Mouse (Mus musculus): Measurements from ENCODE around the gene Krtdap. TPM values are rescaled to one million over a fixed set of nuclear protein-coding genes. Genes with fewer than 3 reads are reported as not detected.

Krtdap gene
- polyA plus RNA-seq, 1 experiment = not detected

DNA sequence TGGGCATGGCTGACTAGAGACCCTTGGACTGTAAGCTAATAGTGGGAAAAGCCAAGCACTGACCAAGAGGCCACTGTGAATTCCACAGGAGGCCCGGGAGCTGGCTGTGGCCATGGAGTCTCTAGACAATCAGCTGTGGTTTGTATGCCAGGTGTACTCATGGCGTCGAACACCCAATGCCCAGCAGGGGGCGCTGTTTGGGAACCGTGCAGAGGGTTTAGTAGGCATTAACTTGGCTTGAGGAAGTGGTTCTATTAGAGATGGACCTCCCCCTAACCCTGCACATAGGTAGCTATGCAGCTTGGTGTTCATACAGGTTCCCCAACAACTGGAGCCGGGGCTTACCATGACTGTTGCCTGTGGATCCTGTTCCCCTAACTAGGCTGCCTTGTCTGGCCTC, 18.2 kb downstream of the Krtdap start:
- H3K79me2 ChIP-seq (ENCODE audit: control insufficient read depth, insufficient read depth) = no peaks in the 10 kb centered on the region
- H3K36me3 ChIP-seq (ENCODE audit: control insufficient read depth, insufficient read depth) = no peaks in the 10 kb centered on the region
- H3K79me3 ChIP-seq (ENCODE audit: low read depth) = no peaks in the 10 kb centered on the region
- no peaks in the 10 kb centered on the region for H3K27me3 ChIP-seq (ENCODE audit: control insufficient read depth, insufficient read depth, insufficient read length)
- no peak overlapping the region for H3K4me3 ChIP-seq (ENCODE audit: insufficient read depth, poor library complexity, severe bottlenecking)
- H3ac ChIP-seq (ENCODE audit: control insufficient read depth, insufficient read length, low read depth) = no peak overlapping the region
- TF ChIP-seq MAX (IDR thresholded peaks at IDR 0.05) (no peak), FOSL1 (IDR thresholded peaks at IDR 0.05; ENCODE audit: insufficient read depth, low read length, poor library complexity, severe bottlenecking) (no peak), MYOG (IDR thresholded peaks at IDR 0.05; ENCODE audit: control insufficient read depth, extremely low read depth, insufficient read length) (no peak), CTCF (IDR thresholded peaks at IDR 0.05; ENCODE audit: control insufficient read depth, insufficient read depth, insufficient read length) (no peak), MYOD1 (IDR thresholded peaks at IDR 0.05; ENCODE audit: control insufficient read depth, insufficient read length, low read depth) (no peak), CEBPB (IDR thresholded peaks at IDR 0.05; ENCODE audit: low read depth) (no peak), USF1 (IDR thresholded peaks at IDR 0.05; ENCODE audit: low read depth) (no peak)

DNA sequence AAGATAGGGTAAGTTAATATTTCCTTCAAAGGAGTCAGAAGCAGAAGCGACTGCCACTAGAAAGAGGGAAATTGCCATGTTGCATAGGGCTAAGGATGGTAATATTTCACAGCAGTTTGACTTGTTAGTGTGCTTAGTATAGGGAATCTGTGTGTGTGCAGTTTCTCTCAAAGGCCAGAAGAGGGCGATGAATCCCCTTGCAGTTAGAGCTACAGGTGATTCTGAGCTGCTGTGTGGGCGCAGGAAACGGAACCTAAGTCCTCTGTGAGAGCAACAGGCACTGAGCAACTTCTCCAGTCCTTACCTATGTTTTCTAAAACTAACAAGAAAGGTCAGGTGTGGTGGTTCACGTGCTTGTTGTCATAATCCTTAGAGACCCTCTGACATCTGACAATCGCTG, 22.6 kb downstream of the Krtdap start:
- H3ac ChIP-seq (ENCODE audit: control insufficient read depth, insufficient read length, low read depth) = no peak overlapping the region
- H3K4me3 ChIP-seq (ENCODE audit: insufficient read depth, poor library complexity, severe bottlenecking) = no peak overlapping the region
- H3K36me3 ChIP-seq (ENCODE audit: control insufficient read depth, insufficient read depth) = no peaks in the 10 kb centered on the region
- no peaks in the 10 kb centered on the region for H3K27me3 ChIP-seq (ENCODE audit: control insufficient read depth, insufficient read depth, insufficient read length)
- H3K79me2 ChIP-seq (ENCODE audit: control insufficient read depth, insufficient read depth) = no peaks in the 10 kb centered on the region
- no peaks in the 10 kb centered on the region for H3K79me3 ChIP-seq (ENCODE audit: low read depth)
- TF ChIP-seq MYOG (IDR thresholded peaks at IDR 0.05; ENCODE audit: control insufficient read depth, extremely low read depth, insufficient read length) = no peak
- no peak for TF ChIP-seq USF1 (IDR thresholded peaks at IDR 0.05; ENCODE audit: low read depth)
- TF ChIP-seq CTCF (IDR thresholded peaks at IDR 0.05; ENCODE audit: control insufficient read depth, insufficient read depth, insufficient read length) = no peak

DNA sequence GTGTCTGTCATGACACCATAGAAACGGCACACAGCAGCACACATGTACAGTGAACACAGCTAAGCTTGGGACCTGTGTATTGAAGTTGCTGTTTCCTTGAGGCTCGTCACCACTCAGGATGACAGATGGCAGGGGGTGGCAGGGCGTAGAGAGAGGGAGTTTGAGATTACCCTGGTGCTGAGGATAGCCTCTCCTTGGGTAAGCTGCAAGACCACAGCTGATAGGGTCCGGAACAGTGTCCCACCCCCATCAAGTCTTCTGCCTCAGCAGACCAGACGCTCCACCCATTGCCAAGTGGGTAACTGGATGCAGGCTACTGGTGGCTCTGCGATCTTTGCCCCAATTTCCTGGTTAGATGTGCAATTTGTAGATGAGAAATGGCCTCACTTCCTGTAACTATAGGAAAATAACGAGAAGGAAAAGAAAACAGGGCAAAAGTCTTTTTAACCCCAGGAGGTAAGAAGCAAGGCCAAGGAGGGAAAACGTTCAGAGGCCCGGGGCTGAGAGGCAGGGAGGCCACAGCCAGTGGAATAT, 24.1 kb downstream of the Krtdap start:
- TF ChIP-seq CTCF (IDR thresholded peaks at IDR 0.05; ENCODE audit: control insufficient read depth, insufficient read depth, insufficient read length) = no peak
- no peak for TF ChIP-seq MYOG (IDR thresholded peaks at IDR 0.05; ENCODE audit: control insufficient read depth, extremely low read depth, insufficient read length)
- no peak for TF ChIP-seq MAX (IDR thresholded peaks at IDR 0.05)
- no peak for TF ChIP-seq USF1 (IDR thresholded peaks at IDR 0.05; ENCODE audit: low read depth)
- TF ChIP-seq CEBPB (IDR thresholded peaks at IDR 0.05; ENCODE audit: low read depth) = no peak
- no peak for TF ChIP-seq FOSL1 (IDR thresholded peaks at IDR 0.05; ENCODE audit: insufficient read depth, low read length, poor library complexity, severe bottlenecking)
- Histone ChIP-seq H3K36me3 (ENCODE audit: control insufficient read depth, insufficient read depth) (no peaks in the 10 kb centered on the region), H3ac (ENCODE audit: control insufficient read depth, insufficient read length, low read depth) (no peak overlapping the region), H3K4me3 (ENCODE audit: insufficient read depth, poor library complexity, severe bottlenecking) (no peak overlapping the region), H3K79me3 (ENCODE audit: low read depth) (no peaks in the 10 kb centered on the region), H3K27me3 (ENCODE audit: control insufficient read depth, insufficient read depth, insufficient read length) (peaks cover 7% of the 10 kb centered on the region), H3K79me2 (ENCODE audit: control insufficient read depth, insufficient read depth) (no peaks in the 10 kb centered on the region)

DNA sequence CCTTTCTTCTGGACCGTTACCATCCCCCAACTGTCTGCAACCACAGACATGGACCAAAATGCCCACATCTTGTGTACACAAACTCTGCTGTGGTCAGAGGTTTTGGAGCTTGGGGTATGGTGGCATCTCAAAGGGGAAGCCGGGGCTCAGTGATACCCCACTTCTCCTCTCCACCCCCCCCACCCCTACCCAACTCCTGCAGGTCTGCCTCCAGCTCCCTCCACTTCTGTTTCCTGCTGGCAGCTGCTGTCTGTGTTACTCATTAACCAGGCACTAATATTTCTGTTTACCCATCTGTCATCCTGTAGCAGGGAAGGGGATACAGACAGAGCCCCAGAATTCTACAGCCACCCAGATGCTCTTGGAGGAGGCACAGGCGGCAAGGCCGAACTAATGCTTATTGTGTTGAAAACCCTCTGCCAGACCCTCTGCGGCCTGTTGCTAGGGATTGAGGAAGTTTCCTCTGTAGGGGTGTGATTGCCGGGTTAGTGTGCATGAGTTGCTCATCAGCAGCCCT, 24.7 kb downstream of the Krtdap start:
- peaks cover 10% of the 10 kb centered on the region for H3K27me3 ChIP-seq (ENCODE audit: control insufficient read depth, insufficient read depth, insufficient read length)
- TF ChIP-seq USF1 (IDR thresholded peaks at IDR 0.05; ENCODE audit: low read depth) = no peak
- TF ChIP-seq CEBPB (IDR thresholded peaks at IDR 0.05; ENCODE audit: low read depth) = no peak
- no peak for TF ChIP-seq MYOD1 (IDR thresholded peaks at IDR 0.05; ENCODE audit: control insufficient read depth, insufficient read length, low read depth)
- TF ChIP-seq MAX (IDR thresholded peaks at IDR 0.05) = no peak
- no peak for TF ChIP-seq CTCF (IDR thresholded peaks at IDR 0.05; ENCODE audit: control insufficient read depth, insufficient read depth, insufficient read length)
- TF ChIP-seq MYOG (IDR thresholded peaks at IDR 0.05; ENCODE audit: control insufficient read depth, extremely low read depth, insufficient read length) = no peak
- TF ChIP-seq FOSL1 (IDR thresholded peaks at IDR 0.05; ENCODE audit: insufficient read depth, low read length, poor library complexity, severe bottlenecking) = no peak
- no peak overlapping the region for H3K4me3 ChIP-seq (ENCODE audit: insufficient read depth, poor library complexity, severe bottlenecking)
- H3ac ChIP-seq (ENCODE audit: control insufficient read depth, insufficient read length, low read depth) = no peak overlapping the region
- H3K36me3 ChIP-seq (ENCODE audit: control insufficient read depth, insufficient read depth) = no peaks in the 10 kb centered on the region
- H3K79me2 ChIP-seq (ENCODE audit: control insufficient read depth, insufficient read depth) = no peaks in the 10 kb centered on the region
- no peaks in the 10 kb centered on the region for H3K79me3 ChIP-seq (ENCODE audit: low read depth)

DNA sequence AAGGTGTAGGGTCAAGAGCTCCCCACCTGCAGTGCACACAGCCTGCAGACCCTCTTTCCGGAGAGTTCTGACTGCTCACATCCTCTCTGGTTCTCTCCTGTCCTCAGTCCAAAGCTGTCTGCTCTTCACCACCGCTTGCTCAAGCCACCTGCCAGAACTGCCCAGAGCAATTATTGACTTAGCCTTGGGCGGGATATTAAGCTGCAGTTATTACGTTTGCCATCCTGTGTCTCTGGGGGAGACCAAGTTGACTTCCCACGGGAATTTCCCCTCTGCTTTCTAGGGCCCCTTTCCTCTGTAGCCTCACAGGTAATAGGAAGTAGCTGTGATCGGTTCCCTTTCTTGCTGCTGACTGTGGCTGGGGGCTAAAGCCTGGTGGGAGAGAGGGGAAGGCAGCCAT, 32.4 kb downstream of the Krtdap start:
- no peak for TF ChIP-seq FOSL1 (IDR thresholded peaks at IDR 0.05; ENCODE audit: insufficient read depth, low read length, poor library complexity, severe bottlenecking)
- TF ChIP-seq MYOD1 (IDR thresholded peaks at IDR 0.05; ENCODE audit: control insufficient read depth, insufficient read length, low read depth) = no peak
- H3K4me3 ChIP-seq (ENCODE audit: insufficient read depth, poor library complexity, severe bottlenecking) = no peak overlapping the region
- no peaks in the 10 kb centered on the region for H3K79me3 ChIP-seq (ENCODE audit: low read depth)
- H3K79me2 ChIP-seq (ENCODE audit: control insufficient read depth, insufficient read depth) = no peaks in the 10 kb centered on the region
- no peak overlapping the region for H3ac ChIP-seq (ENCODE audit: control insufficient read depth, insufficient read length, low read depth)
- peaks cover 48% of the 10 kb centered on the region for H3K27me3 ChIP-seq (ENCODE audit: control insufficient read depth, insufficient read depth, insufficient read length)
- H3K36me3 ChIP-seq (ENCODE audit: control insufficient read depth, insufficient read depth) = no peaks in the 10 kb centered on the region

DNA sequence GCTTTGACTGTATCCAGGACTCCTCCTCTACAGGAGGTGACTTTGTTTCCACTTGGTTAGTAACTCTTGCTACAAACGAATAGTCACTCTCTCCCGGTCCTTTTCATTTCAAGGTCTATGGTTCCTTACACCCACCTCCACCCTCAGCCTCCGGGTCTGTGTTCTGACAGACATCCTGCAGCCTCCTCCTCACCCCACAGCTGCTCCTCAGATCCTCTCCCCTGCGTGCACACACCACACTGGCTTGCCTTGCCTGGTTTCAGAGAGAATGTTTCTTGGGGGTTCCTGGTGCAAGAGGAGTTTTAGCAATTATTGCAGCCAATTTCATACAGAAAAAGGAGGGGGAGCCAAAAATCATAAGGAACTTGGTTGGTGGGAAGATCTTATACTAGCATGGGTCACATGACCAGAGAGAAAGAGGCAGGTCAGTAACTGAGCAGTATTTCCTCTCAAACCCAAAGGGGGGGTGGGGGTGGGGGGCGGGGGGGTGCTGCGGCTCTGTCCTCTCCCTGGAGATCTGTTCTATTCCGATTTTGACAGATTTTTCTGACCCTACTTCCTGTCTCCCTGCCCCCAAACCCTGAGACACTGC, 33.3 kb downstream of the Krtdap start:
- no peaks in the 10 kb centered on the region for H3K79me2 ChIP-seq (ENCODE audit: control insufficient read depth, insufficient read depth)
- no peaks in the 10 kb centered on the region for H3K36me3 ChIP-seq (ENCODE audit: control insufficient read depth, insufficient read depth)
- no peaks in the 10 kb centered on the region for H3K79me3 ChIP-seq (ENCODE audit: low read depth)
- TF ChIP-seq MYOD1 (IDR thresholded peaks at IDR 0.05; ENCODE audit: control insufficient read depth, insufficient read length, low read depth) (no peak), CTCF (IDR thresholded peaks at IDR 0.05; ENCODE audit: control insufficient read depth, insufficient read depth, insufficient read length) (no peak), USF1 (IDR thresholded peaks at IDR 0.05; ENCODE audit: low read depth) (no peak), CEBPB (IDR thresholded peaks at IDR 0.05; ENCODE audit: low read depth) (no peak), FOSL1 (IDR thresholded peaks at IDR 0.05; ENCODE audit: insufficient read depth, low read length, poor library complexity, severe bottlenecking) (no peak), MAX (IDR thresholded peaks at IDR 0.05) (no peak), MYOG (IDR thresholded peaks at IDR 0.05; ENCODE audit: control insufficient read depth, extremely low read depth, insufficient read length) (no peak)
- no peak overlapping the region for H3K4me3 ChIP-seq (ENCODE audit: insufficient read depth, poor library complexity, severe bottlenecking)
- H3K27me3 ChIP-seq (ENCODE audit: control insufficient read depth, insufficient read depth, insufficient read length) = peaks cover 44% of the 10 kb centered on the region
- H3ac ChIP-seq (ENCODE audit: control insufficient read depth, insufficient read length, low read depth) = no peak overlapping the region

Measured in C2C12 (cell line).